Mouse (Mus musculus): ENCODE results near the gene Smok3c. TPM values are rescaled to one million over a fixed set of nuclear protein-coding genes. Genes with fewer than 3 reads are reported as not detected.

Gene Smok3c
- not detected for total RNA-seq (2023)

GRCm38 (mm10) chr5:138052894-138053293 is at the start of gene Smok3c:
Smok3c (plus strand) TSS chr5:138053194.

GRCm38 (mm10) chr5:138020961-138021479 is 32.0 kb upstream of the Smok3c start, which contains the start of the genes Smok3a and Smok3b:
Smok3a (plus strand) TSS chr5:138021261.
Smok3b (plus strand) TSS chr5:138021429.

GRCm38 (mm10) chr5:138084996-138085395 is 32.0 kb downstream of the Smok3c start, which contains the start of gene Zkscan1:
Zkscan1 (plus strand) TSS chr5:138085084.

Other genes starting within 250 kb of the Smok3c start
- 1.9 TPM for gene Pilra, start 216.9 kb upstream of the Smok3c start, total RNA-seq (2023)
- gene Pilrb1, start 195.1 kb upstream of the Smok3c start, total RNA-seq (2023): 2.2 TPM
- 3.6 TPM for gene Pilrb2, start 181.4 kb upstream of the Smok3c start, total RNA-seq (2023)
- gene Cyp3a13, start 131.6 kb upstream of the Smok3c start, total RNA-seq (2023): not detected
- gene Gjc3, start 90.1 kb upstream of the Smok3c start, total RNA-seq (2023): not detected
- gene Azgp1, start 71.7 kb upstream of the Smok3c start, total RNA-seq (2023): not detected
- not detected for gene Smok3a, start 31.9 kb upstream of the Smok3c start, total RNA-seq (2023)
- not detected for gene Smok3b, start 31.8 kb upstream of the Smok3c start, total RNA-seq (2023)
- 23.5 TPM for gene Zkscan1, start 31.9 kb downstream of the Smok3c start, total RNA-seq (2023)
- 13.4 TPM for gene Zscan21, start 63.7 kb downstream of the Smok3c start, total RNA-seq (2023)
- gene Zfp113, start 102.5 kb downstream of the Smok3c start, total RNA-seq (2023): 13.9 TPM
- 54.0 TPM for gene Cops6, start 107.9 kb downstream of the Smok3c start, total RNA-seq (2023)
- gene Ap4m1, start 118.8 kb downstream of the Smok3c start, total RNA-seq (2023): 26.7 TPM
- gene Mcm7, start 119.2 kb downstream of the Smok3c start, total RNA-seq (2023): 74.2 TPM
- gene Taf6, start 134.3 kb downstream of the Smok3c start, total RNA-seq (2023): 29.3 TPM
- gene Cnpy4, start 134.3 kb downstream of the Smok3c start, total RNA-seq (2023): 21.0 TPM
- 0.67 TPM for gene Mblac1, start 141.1 kb downstream of the Smok3c start, total RNA-seq (2023)
- not detected for gene Nxpe5, start 172.7 kb downstream of the Smok3c start, total RNA-seq (2023)
- 24.8 TPM for gene Lamtor4, start 202.3 kb downstream of the Smok3c start, total RNA-seq (2023)
- 53.1 TPM for gene BC037034, start 210.8 kb downstream of the Smok3c start, total RNA-seq (2023)
- not detected for gene Gal3st4, start 219.6 kb downstream of the Smok3c start, total RNA-seq (2023)
- gene Gm43720, start 226.8 kb downstream of the Smok3c start, total RNA-seq (2023): not detected
- 0.86 TPM for gene Gpc2, start 226.8 kb downstream of the Smok3c start, total RNA-seq (2023)
- gene Stag3, start 227.0 kb downstream of the Smok3c start, total RNA-seq (2023): not detected

Measured in CD8-positive naive resting alpha-beta T cell, adult 57 days (primary cell).